Mouse (Mus musculus): ENCODE results near the gene Rreb1. TPM values are rescaled to one million over a fixed set of nuclear protein-coding genes. Genes with fewer than 3 reads are reported as not detected.
A peak's percentile ranks its signal among the peaks of the same experiment; 100 is the strongest.

The Rreb1 gene
- polyA plus RNA-seq, 1 experiment = 6.0 TPM

DNA sequence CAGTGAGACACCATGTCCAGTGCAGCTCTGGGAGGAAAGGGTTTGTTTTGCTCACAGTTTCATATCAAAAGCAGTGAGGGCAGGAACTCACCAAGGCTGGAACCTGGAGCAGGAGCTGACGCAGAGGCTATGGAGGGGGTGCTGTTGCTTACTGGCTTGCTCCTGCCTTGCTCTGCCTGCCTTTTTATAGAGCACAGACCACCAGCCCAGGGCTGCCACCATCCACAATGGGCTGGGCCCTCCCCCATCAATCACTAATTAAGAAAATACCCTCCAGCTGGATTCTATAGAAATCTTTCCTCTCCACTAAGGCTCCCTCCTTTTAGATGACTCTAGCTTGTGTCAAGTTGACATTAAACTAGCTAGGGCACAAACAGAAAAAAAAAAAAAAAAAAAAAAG lies 8.4 kb upstream of the Rreb1 start:
- TF ChIP-seq USF1 (IDR thresholded peaks at IDR 0.05; ENCODE audit: low read depth) (no peak), CTCF (IDR thresholded peaks at IDR 0.05; ENCODE audit: control insufficient read depth, insufficient read depth, insufficient read length) (no peak), FOSL1 (IDR thresholded peaks at IDR 0.05; ENCODE audit: insufficient read depth, low read length, poor library complexity, severe bottlenecking) (no peak), MYOG (IDR thresholded peaks at IDR 0.05; ENCODE audit: control insufficient read depth, extremely low read depth, insufficient read length) (no peak), MYOD1 (IDR thresholded peaks at IDR 0.05; ENCODE audit: control insufficient read depth, insufficient read length, low read depth) (no peak), CEBPB (IDR thresholded peaks at IDR 0.05; ENCODE audit: low read depth) (no peak), MAX (IDR thresholded peaks at IDR 0.05) (no peak)
- Histone ChIP-seq H3K79me2 (ENCODE audit: control insufficient read depth, insufficient read depth) (no peaks in the 10 kb centered on the region), H3K27me3 (ENCODE audit: control insufficient read depth, insufficient read depth, insufficient read length) (no peaks in the 10 kb centered on the region), H3K36me3 (ENCODE audit: control insufficient read depth, insufficient read depth) (no peaks in the 10 kb centered on the region), H3ac (ENCODE audit: control insufficient read depth, insufficient read length, low read depth) (no peak overlapping the region), H3K4me3 (ENCODE audit: insufficient read depth, poor library complexity, severe bottlenecking) (no peak overlapping the region), H3K79me3 (ENCODE audit: low read depth) (no peaks in the 10 kb centered on the region)

DNA sequence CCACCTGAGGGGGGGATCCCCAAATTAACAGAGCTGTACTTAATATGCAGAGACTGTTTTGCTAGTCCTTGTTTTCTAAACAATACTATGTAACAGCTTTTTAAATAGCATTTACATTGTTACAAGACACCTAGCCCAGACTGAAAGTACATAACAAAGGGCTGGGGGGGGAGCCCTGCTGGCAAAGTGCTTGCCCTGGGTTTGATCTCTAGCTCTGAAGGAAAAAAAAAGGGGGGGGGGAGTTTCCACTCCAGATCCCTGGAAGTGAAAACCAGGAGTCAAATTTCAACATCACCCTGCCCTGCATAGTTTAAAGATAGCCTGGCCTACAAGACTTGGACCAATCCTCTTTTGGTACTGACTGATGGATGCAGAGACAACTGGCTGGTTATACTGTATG lies 4.7 kb upstream of the Rreb1 start:
- H3ac ChIP-seq (ENCODE audit: control insufficient read depth, insufficient read length, low read depth) = no peak overlapping the region
- H3K36me3 ChIP-seq (ENCODE audit: control insufficient read depth, insufficient read depth) = no peaks in the 10 kb centered on the region
- H3K27me3 ChIP-seq (ENCODE audit: control insufficient read depth, insufficient read depth, insufficient read length) = no peaks in the 10 kb centered on the region
- H3K4me3 ChIP-seq (ENCODE audit: insufficient read depth, poor library complexity, severe bottlenecking) = no peak overlapping the region
- H3K79me3 ChIP-seq (ENCODE audit: low read depth) = no peaks in the 10 kb centered on the region
- no peaks in the 10 kb centered on the region for H3K79me2 ChIP-seq (ENCODE audit: control insufficient read depth, insufficient read depth)
- TF ChIP-seq MYOG (IDR thresholded peaks at IDR 0.05; ENCODE audit: control insufficient read depth, extremely low read depth, insufficient read length) = no peak
- no peak for TF ChIP-seq MYOD1 (IDR thresholded peaks at IDR 0.05; ENCODE audit: control insufficient read depth, insufficient read length, low read depth)
- TF ChIP-seq MAX (IDR thresholded peaks at IDR 0.05) = no peak
- TF ChIP-seq FOSL1 (IDR thresholded peaks at IDR 0.05; ENCODE audit: insufficient read depth, low read length, poor library complexity, severe bottlenecking) = no peak
- no peak for TF ChIP-seq CEBPB (IDR thresholded peaks at IDR 0.05; ENCODE audit: low read depth)
- no peak for TF ChIP-seq USF1 (IDR thresholded peaks at IDR 0.05; ENCODE audit: low read depth)
- TF ChIP-seq CTCF (IDR thresholded peaks at IDR 0.05; ENCODE audit: control insufficient read depth, insufficient read depth, insufficient read length) = no peak

DNA sequence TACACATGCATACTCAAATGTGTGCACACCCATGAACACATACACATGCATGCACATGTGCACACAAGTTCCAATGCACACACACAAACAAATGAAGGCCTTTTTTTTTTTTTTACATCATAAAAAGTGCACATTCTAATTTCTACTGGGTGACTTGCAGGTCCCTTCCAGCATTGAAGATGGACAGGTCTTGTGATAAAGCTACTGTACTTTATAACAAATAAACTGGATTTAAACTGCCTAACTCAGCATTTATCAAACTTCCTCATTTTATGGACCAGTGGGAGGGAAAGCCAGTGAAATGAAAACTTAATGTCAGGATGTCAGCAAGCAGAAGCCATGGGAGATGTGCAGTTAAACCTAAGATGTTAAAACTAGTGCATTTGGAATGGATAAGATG lies 1.5 kb upstream of the Rreb1 start:
- Histone ChIP-seq H3K36me3 (ENCODE audit: control insufficient read depth, insufficient read depth) (no peaks in the 10 kb centered on the region), H3K79me2 (ENCODE audit: control insufficient read depth, insufficient read depth) (no peaks in the 10 kb centered on the region), H3ac (ENCODE audit: control insufficient read depth, insufficient read length, low read depth) (no peak overlapping the region), H3K79me3 (ENCODE audit: low read depth) (no peaks in the 10 kb centered on the region), H3K27me3 (ENCODE audit: control insufficient read depth, insufficient read depth, insufficient read length) (no peaks in the 10 kb centered on the region), H3K4me3 (ENCODE audit: insufficient read depth, poor library complexity, severe bottlenecking) (no peak overlapping the region)
- TF ChIP-seq USF1 (IDR thresholded peaks at IDR 0.05; ENCODE audit: low read depth) (no peak), MAX (IDR thresholded peaks at IDR 0.05) (no peak), MYOD1 (IDR thresholded peaks at IDR 0.05; ENCODE audit: control insufficient read depth, insufficient read length, low read depth) (no peak), CEBPB (IDR thresholded peaks at IDR 0.05; ENCODE audit: low read depth) (no peak), CTCF (IDR thresholded peaks at IDR 0.05; ENCODE audit: control insufficient read depth, insufficient read depth, insufficient read length) (no peak), MYOG (IDR thresholded peaks at IDR 0.05; ENCODE audit: control insufficient read depth, extremely low read depth, insufficient read length) (no peak), FOSL1 (IDR thresholded peaks at IDR 0.05; ENCODE audit: insufficient read depth, low read length, poor library complexity, severe bottlenecking) (no peak)

DNA sequence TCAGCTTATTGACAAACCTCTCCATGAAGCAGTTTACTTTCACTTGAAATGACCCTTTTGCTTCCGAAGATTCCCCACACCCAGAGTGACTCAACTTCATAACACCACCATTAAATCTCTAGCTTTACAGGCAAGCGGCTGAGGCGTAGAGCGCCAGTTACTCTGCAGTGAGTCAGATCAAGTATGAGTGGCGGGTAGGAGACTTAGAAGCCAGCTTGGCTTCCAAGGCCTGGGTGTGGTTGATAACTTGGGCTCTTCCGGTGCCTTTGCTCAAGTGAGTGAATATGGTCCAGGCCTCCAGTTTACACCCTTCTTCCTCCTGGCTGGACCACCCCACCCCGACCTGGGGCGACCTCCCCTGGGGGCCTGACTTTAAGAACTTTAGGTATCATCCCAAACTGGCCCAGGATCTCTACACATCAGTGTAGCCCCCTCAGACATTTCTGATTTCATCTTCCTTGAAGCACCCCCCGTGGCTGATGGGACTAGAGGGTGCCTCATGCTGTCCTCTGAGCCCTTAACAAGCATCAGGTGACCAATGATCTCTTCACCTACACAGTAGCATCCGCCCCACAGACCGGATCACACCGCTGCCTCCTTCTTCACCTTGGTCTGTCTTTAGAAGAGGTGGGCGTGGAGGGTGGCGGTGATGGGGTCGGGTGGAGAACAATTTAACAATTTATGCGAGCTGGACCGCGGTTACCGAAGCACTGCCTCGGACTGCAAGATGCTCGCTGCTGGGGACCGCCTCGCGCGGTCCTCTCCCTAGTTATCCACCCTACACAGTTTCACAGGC lies 651 bp upstream of the Rreb1 start:
- no peak for TF ChIP-seq FOSL1 (IDR thresholded peaks at IDR 0.05; ENCODE audit: insufficient read depth, low read length, poor library complexity, severe bottlenecking)
- no peak for TF ChIP-seq USF1 (IDR thresholded peaks at IDR 0.05; ENCODE audit: low read depth)
- TF ChIP-seq CEBPB (IDR thresholded peaks at IDR 0.05; ENCODE audit: low read depth) = no peak
- TF ChIP-seq MYOG (IDR thresholded peaks at IDR 0.05; ENCODE audit: control insufficient read depth, extremely low read depth, insufficient read length) = no peak
- TF ChIP-seq MAX (IDR thresholded peaks at IDR 0.05) = no peak
- no peak for TF ChIP-seq MYOD1 (IDR thresholded peaks at IDR 0.05; ENCODE audit: control insufficient read depth, insufficient read length, low read depth)
- no peak for TF ChIP-seq CTCF (IDR thresholded peaks at IDR 0.05; ENCODE audit: control insufficient read depth, insufficient read depth, insufficient read length)
- no peak overlapping the region for H3K4me3 ChIP-seq (ENCODE audit: insufficient read depth, poor library complexity, severe bottlenecking)
- H3K27me3 ChIP-seq (ENCODE audit: control insufficient read depth, insufficient read depth, insufficient read length) = no peaks in the 10 kb centered on the region
- no peaks in the 10 kb centered on the region for H3K36me3 ChIP-seq (ENCODE audit: control insufficient read depth, insufficient read depth)
- peak overlapping the region; percentile 39 for H3ac ChIP-seq (ENCODE audit: control insufficient read depth, insufficient read length, low read depth)
- H3K79me3 ChIP-seq (ENCODE audit: low read depth) = no peaks in the 10 kb centered on the region
- no peaks in the 10 kb centered on the region for H3K79me2 ChIP-seq (ENCODE audit: control insufficient read depth, insufficient read depth)

DNA sequence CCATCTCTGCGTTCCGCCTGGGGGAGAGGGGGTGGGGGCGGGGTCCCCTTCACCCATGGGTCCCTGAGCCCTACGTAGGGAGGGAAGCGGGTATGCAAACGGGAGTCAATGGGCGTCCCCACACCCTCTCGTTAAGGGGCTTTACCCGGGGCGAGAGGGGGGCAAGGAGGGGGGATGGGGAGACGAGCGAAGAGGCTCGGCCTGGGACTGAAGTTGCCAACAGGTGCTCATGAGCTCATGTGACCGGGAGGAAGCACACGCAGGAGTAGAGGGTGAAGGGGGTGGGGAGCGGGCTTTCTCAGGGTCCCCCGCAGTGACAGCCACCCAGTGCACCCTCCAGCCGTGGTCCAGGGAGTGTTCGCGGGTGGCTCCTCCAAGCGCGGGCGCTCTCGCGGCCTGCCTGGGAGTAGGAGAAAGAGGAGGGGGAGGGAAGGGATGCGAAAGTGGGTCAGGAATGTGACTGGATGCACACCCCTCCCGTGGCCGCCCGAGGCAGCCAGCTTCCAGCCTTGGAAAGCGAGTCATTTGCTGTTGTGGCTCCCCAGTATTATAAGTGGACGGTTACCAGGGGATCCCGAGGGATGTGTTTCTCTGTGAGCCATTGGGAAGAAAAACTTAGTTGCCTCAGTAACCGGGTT lies 513 bp downstream of the Rreb1 start:
- H3K36me3 ChIP-seq (ENCODE audit: control insufficient read depth, insufficient read depth) = no peaks in the 10 kb centered on the region
- no peaks in the 10 kb centered on the region for H3K79me2 ChIP-seq (ENCODE audit: control insufficient read depth, insufficient read depth)
- no peaks in the 10 kb centered on the region for H3K79me3 ChIP-seq (ENCODE audit: low read depth)
- H3K4me3 ChIP-seq (ENCODE audit: insufficient read depth, poor library complexity, severe bottlenecking) = no peak overlapping the region
- H3ac ChIP-seq (ENCODE audit: control insufficient read depth, insufficient read length, low read depth) = peak overlapping the region; percentile 39
- no peak for TF ChIP-seq USF1 (IDR thresholded peaks at IDR 0.05; ENCODE audit: low read depth)
- no peak for TF ChIP-seq CEBPB (IDR thresholded peaks at IDR 0.05; ENCODE audit: low read depth)
- TF ChIP-seq FOSL1 (IDR thresholded peaks at IDR 0.05; ENCODE audit: insufficient read depth, low read length, poor library complexity, severe bottlenecking) = no peak
- TF ChIP-seq MYOG (IDR thresholded peaks at IDR 0.05; ENCODE audit: control insufficient read depth, extremely low read depth, insufficient read length) = no peak
- no peak for TF ChIP-seq CTCF (IDR thresholded peaks at IDR 0.05; ENCODE audit: control insufficient read depth, insufficient read depth, insufficient read length)
- no peak for TF ChIP-seq MAX (IDR thresholded peaks at IDR 0.05)
- TF ChIP-seq MYOD1 (IDR thresholded peaks at IDR 0.05; ENCODE audit: control insufficient read depth, insufficient read length, low read depth) = no peak
- no peaks in the 10 kb centered on the region for H3K27me3 ChIP-seq (ENCODE audit: control insufficient read depth, insufficient read depth, insufficient read length)

All from C2C12 (cell line).